Mouse (Mus musculus) urinary bladder, postnatal 4 days (tissue): ENCODE data around the gene Tnip2.

Experiments
- DNase-seq, 2 experiments: peaks; one replicate each; pipeline ENCODE4 v3.0.0; 2021 to 2022; ENCODE audit warnings: low spot score in 2 of 2

The Tnip2 gene

GRCm38 (mm10) chr5:34461294-34461693 is 52.5 kb downstream of the Tnip2 start:
- no peak for DNase-seq

GRCm38 (mm10) chr5:34458994-34459393 is 54.8 kb downstream of the Tnip2 start:
- DNase-seq: no peak

- no peak for DNase-seq
These were observed 67.6 kb downstream of the Tnip2 start for GRCm38 (mm10) chr5:34446207-34446606.
